Mouse (Mus musculus): Measurements from ENCODE around the gene Nop53. TPM values are rescaled to one million over a fixed set of nuclear protein-coding genes. Genes with fewer than 3 reads are reported as not detected.

Nop53 gene
- polyA plus RNA-seq, 1 experiment = 270 TPM

DNA sequence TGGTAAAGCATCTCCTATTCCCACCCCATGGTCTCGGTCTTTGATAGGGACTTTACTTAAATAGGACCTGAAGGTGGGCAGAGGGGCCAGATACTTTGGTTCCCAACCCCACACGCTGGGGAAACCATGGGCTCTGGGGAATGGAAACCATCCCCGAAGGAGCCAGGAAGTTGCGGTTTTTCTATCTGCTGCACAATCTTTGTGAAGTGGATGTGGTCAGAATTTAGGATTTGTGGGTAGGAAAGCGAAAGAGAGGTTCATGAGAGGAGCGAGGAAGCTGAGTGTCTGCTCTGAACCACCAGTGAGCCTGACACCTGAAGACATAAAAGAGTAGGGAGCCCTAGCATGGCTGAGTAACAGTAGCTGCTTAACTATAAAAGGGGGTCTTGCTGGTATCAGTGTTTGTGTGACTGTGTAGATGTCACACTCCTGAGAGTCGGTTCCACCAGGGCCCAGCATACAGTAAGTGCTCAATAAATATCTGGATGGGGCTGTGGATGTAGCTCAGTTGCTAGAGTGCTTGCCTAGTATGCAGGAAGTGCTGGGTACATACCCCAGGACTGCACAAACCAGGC lies 3.4 kb upstream of the Nop53 start:
- peak overlapping the region; percentile 75 for H3K4me2 ChIP-seq (ENCODE audit: low read depth)

DNA sequence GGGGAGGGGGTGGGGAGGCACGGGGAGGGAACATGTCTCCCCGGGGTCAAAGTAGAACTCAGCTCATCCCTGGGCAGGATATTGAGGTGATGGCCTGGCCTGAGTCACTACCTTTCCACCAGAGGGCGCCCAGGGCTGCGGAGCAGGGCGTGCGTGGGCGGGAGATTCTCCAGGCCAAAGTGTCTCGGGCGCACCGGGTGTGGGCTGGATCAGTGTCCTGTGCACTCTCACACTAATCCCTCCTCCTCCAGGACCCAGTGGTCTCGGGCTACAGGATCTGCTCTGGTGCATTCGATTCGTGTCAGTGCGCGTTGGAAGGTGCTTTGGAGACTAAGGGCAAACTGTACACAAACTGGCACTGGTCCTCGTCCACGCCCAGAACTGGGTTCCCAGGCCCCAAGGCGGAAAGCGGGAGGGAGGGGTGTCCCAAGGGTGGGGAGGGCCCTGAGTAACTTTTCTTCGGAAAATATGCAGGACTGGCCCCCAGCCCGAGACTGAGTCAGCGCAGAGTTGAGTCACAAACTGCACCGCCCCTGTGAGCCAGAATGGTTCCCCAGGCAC lies 2.6 kb upstream of the Nop53 start:
- H3K4me2 ChIP-seq (ENCODE audit: low read depth) = peak overlapping the region; percentile 75
- peaks cover 21% of the 10 kb centered on the region for H3K36me3 ChIP-seq (ENCODE audit: control insufficient read depth, insufficient read depth)
- no peak for TF ChIP-seq TCF12 (IDR thresholded peaks at IDR 0.05; ENCODE audit: insufficient read depth, poor library complexity, severe bottlenecking)
- TF ChIP-seq MYOG (IDR thresholded peaks at IDR 0.05; ENCODE audit: control insufficient read depth in 1 of 3, insufficient read depth in 1 of 3, insufficient read length in 2 of 3, low read depth in 2 of 3) = peak in 1 of 3 experiments; percentile 43
- TF ChIP-seq POLR2AphosphoS2 (IDR thresholded peaks at IDR 0.05; ENCODE audit: insufficient read length, low read depth) = peak; percentile 91
- TF ChIP-seq POLR2A (IDR thresholded peaks at IDR 0.05; ENCODE audit: insufficient read length, low read depth) = peak; percentile 34
- peak in 1 of 3 experiments; percentile 26 for TF ChIP-seq MYOD1 (IDR thresholded peaks at IDR 0.05; ENCODE audit: control insufficient read depth in 1 of 3, insufficient read length in 2 of 3, low read depth in 2 of 3)
- H3ac ChIP-seq (ENCODE audit: control insufficient read depth, insufficient read length) = no peak overlapping the region
- H3K4me3 ChIP-seq = peak overlapping the region; percentile 10
- H3K79me2 ChIP-seq (ENCODE audit: control insufficient read depth, insufficient read depth) = peaks cover 21% of the 10 kb centered on the region
- H3K27me3 ChIP-seq (ENCODE audit: control insufficient read depth, insufficient read depth, insufficient read length) = no peaks in the 10 kb centered on the region

More for the DNA sequence above, 3.4 kb upstream of the Nop53 start:
- peak overlapping the region; percentile 10 for H3K4me3 ChIP-seq
- TF ChIP-seq CEBPB (IDR thresholded peaks at IDR 0.05; ENCODE audit: insufficient read depth, poor library complexity, severe bottlenecking) (no peak), MAX (IDR thresholded peaks at IDR 0.05; ENCODE audit: low read depth) (no peak), TCF12 (IDR thresholded peaks at IDR 0.05; ENCODE audit: insufficient read depth, poor library complexity, severe bottlenecking) (no peak), POLR2AphosphoS2 (IDR thresholded peaks at IDR 0.05; ENCODE audit: insufficient read length, low read depth) (no peak), USF1 (IDR thresholded peaks at IDR 0.05; ENCODE audit: low read depth) (no peak), POLR2A (IDR thresholded peaks at IDR 0.05; ENCODE audit: insufficient read length, low read depth) (no peak), TCF3 (IDR thresholded peaks at IDR 0.05; ENCODE audit: insufficient read length, low read depth) (no peak), REST (IDR thresholded peaks at IDR 0.05; ENCODE audit: insufficient read depth, insufficient read length) (no peak), SRF (IDR thresholded peaks at IDR 0.05; ENCODE audit: control insufficient read depth, insufficient read length, low read depth) (no peak), MYOG (IDR thresholded peaks at IDR 0.05; ENCODE audit: control insufficient read depth in 1 of 3, insufficient read depth in 1 of 3, insufficient read length in 2 of 3, low read depth in 2 of 3) (no peak), MYOD1 (IDR thresholded peaks at IDR 0.05; ENCODE audit: control insufficient read depth in 1 of 3, insufficient read length in 2 of 3, low read depth in 2 of 3) (no peak), E2F4 (IDR thresholded peaks at IDR 0.05; ENCODE audit: insufficient read depth) (no peak)
- H3K79me2 ChIP-seq (ENCODE audit: control insufficient read depth, insufficient read depth) = peaks cover 13% of the 10 kb centered on the region
- H3K36me3 ChIP-seq (ENCODE audit: control insufficient read depth, insufficient read depth) = peaks cover 30% of the 10 kb centered on the region
- H3ac ChIP-seq (ENCODE audit: control insufficient read depth, insufficient read length) = no peak overlapping the region
- H3K27me3 ChIP-seq (ENCODE audit: control insufficient read depth, insufficient read depth, insufficient read length) = no peaks in the 10 kb centered on the region

DNA sequence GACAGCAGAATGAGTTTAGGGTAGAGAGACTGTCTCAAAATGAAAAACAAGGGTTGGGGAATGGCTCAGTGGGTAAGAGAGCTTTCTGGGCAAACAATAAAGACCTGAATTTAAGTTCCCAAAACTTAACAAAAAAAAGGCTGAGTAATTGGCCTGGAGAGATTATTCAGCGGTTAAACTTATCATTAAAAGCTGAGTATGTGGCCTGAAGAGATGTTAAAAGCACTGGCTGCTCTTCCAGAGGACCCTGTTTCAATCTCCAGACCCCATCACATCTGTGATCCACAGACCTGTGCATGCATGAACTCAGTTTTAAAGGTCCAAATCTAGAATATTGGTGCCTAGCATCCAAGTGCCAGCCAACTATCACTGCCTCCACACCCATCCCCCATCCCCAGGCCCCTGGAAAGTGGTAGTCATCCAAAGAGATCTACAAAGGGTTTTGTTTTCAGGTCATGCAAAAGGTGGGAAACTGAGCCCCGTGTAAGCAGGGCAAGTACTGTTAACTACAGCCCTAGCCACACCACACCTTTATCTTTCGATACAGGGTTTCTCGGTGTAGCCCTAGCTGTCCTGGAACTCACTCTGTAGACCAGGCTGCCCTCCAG lies 1.9 kb upstream of the Nop53 start:
- H3K27me3 ChIP-seq (ENCODE audit: control insufficient read depth, insufficient read depth, insufficient read length) = no peaks in the 10 kb centered on the region
- H3ac ChIP-seq (ENCODE audit: control insufficient read depth, insufficient read length) = no peak overlapping the region
- peaks cover 21% of the 10 kb centered on the region for H3K36me3 ChIP-seq (ENCODE audit: control insufficient read depth, insufficient read depth)
- peak overlapping the region; percentile 10 for H3K4me3 ChIP-seq
- peak overlapping the region; percentile 75 for H3K4me2 ChIP-seq (ENCODE audit: low read depth)
- peaks cover 25% of the 10 kb centered on the region for H3K79me2 ChIP-seq (ENCODE audit: control insufficient read depth, insufficient read depth)
- no peak for TF ChIP-seq POLR2A (IDR thresholded peaks at IDR 0.05; ENCODE audit: insufficient read length, low read depth)
- TF ChIP-seq POLR2AphosphoS2 (IDR thresholded peaks at IDR 0.05; ENCODE audit: insufficient read length, low read depth) = peak; percentile 21

DNA sequence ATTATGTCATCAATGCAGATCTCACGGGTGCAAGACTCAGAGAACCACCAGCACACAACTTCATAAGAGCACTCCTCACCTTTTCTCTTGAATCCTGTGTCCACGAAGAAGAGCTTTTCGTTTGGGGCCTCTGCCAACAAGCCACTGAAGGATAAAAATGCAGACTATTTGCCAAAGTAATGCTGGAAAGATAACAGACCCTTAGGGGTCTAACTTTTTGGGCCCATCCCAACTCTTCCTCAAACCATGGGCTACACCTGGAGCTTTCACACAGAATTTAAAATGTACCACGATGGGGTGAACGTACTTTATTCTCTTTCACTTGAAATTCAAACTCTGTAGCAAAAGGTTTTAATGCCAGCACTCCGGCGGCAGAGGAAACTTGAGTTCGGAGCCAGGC lies 663 bp downstream of the Nop53 start:
- Histone ChIP-seq H3K27me3 (ENCODE audit: control insufficient read depth, insufficient read depth, insufficient read length) (no peaks in the 10 kb centered on the region), H3K79me2 (ENCODE audit: control insufficient read depth, insufficient read depth) (peaks cover 25% of the 10 kb centered on the region), H3K4me3 (peak overlapping the region; percentile 62), H3K36me3 (ENCODE audit: control insufficient read depth, insufficient read depth) (peaks cover 16% of the 10 kb centered on the region), H3K4me2 (ENCODE audit: low read depth) (peak overlapping the region; percentile 87), H3ac (ENCODE audit: control insufficient read depth, insufficient read length) (peak overlapping the region; percentile 20)
- TF ChIP-seq E2F4 (IDR thresholded peaks at IDR 0.05; ENCODE audit: insufficient read depth) = no peak
- TF ChIP-seq REST (IDR thresholded peaks at IDR 0.05; ENCODE audit: insufficient read depth, insufficient read length) = no peak
- TF ChIP-seq MYOD1 (IDR thresholded peaks at IDR 0.05; ENCODE audit: control insufficient read depth in 1 of 3, insufficient read length in 2 of 3, low read depth in 2 of 3) = no peak
- no peak for TF ChIP-seq MYOG (IDR thresholded peaks at IDR 0.05; ENCODE audit: control insufficient read depth in 1 of 3, insufficient read depth in 1 of 3, insufficient read length in 2 of 3, low read depth in 2 of 3)
- TF ChIP-seq POLR2AphosphoS2 (IDR thresholded peaks at IDR 0.05; ENCODE audit: insufficient read length, low read depth) = no peak
- no peak for TF ChIP-seq USF1 (IDR thresholded peaks at IDR 0.05; ENCODE audit: low read depth)
- no peak for TF ChIP-seq CEBPB (IDR thresholded peaks at IDR 0.05; ENCODE audit: insufficient read depth, poor library complexity, severe bottlenecking)
- no peak for TF ChIP-seq SRF (IDR thresholded peaks at IDR 0.05; ENCODE audit: control insufficient read depth, insufficient read length, low read depth)
- TF ChIP-seq MAX (IDR thresholded peaks at IDR 0.05; ENCODE audit: low read depth) = no peak

DNA sequence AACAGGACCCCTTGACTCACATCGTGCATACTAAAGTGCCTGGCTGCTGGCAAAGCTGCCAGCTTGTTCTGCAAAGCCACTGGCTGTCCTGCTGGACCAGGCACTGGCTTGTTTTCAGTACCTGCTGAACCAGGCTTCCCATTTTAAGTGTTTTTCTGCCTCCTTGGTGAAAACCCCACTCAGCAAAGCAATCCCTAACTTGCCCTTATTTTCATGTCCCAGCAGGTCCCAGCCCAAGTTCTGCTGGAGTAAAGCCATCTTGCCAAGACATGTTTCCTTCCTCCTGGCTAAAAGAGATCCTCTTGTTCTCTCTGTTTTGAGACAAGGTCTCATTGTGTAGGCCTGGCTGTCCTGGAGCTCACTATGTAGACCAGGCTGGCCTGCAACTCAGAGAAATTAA lies 1.6 kb downstream of the Nop53 start:
- no peak overlapping the region for H3ac ChIP-seq (ENCODE audit: control insufficient read depth, insufficient read length)
- H3K27me3 ChIP-seq (ENCODE audit: control insufficient read depth, insufficient read depth, insufficient read length) = no peaks in the 10 kb centered on the region
- no peak for TF ChIP-seq MYOD1 (IDR thresholded peaks at IDR 0.05; ENCODE audit: control insufficient read depth in 1 of 3, insufficient read length in 2 of 3, low read depth in 2 of 3)
- no peak for TF ChIP-seq CEBPB (IDR thresholded peaks at IDR 0.05; ENCODE audit: insufficient read depth, poor library complexity, severe bottlenecking)
- TF ChIP-seq MAX (IDR thresholded peaks at IDR 0.05; ENCODE audit: low read depth) = no peak
- no peak for TF ChIP-seq MYOG (IDR thresholded peaks at IDR 0.05; ENCODE audit: control insufficient read depth in 1 of 3, insufficient read depth in 1 of 3, insufficient read length in 2 of 3, low read depth in 2 of 3)
- no peak for TF ChIP-seq TCF12 (IDR thresholded peaks at IDR 0.05; ENCODE audit: insufficient read depth, poor library complexity, severe bottlenecking)
- TF ChIP-seq USF1 (IDR thresholded peaks at IDR 0.05; ENCODE audit: low read depth) = no peak
- TF ChIP-seq POLR2AphosphoS2 (IDR thresholded peaks at IDR 0.05; ENCODE audit: insufficient read length, low read depth) = no peak
- no peak for TF ChIP-seq SRF (IDR thresholded peaks at IDR 0.05; ENCODE audit: control insufficient read depth, insufficient read length, low read depth)
- peak overlapping the region; percentile 62 for H3K4me3 ChIP-seq
- peaks cover 25% of the 10 kb centered on the region for H3K79me2 ChIP-seq (ENCODE audit: control insufficient read depth, insufficient read depth)
- peak overlapping the region; percentile 87 for H3K4me2 ChIP-seq (ENCODE audit: low read depth)
- peaks cover 9% of the 10 kb centered on the region for H3K36me3 ChIP-seq (ENCODE audit: control insufficient read depth, insufficient read depth)
